Mouse (Mus musculus): ENCODE results near the gene Gdf11. TPM values are rescaled to one million over a fixed set of nuclear protein-coding genes. Genes with fewer than 3 reads are reported as not detected.

Gene Gdf11
- total RNA-seq, 2 experiments from 2014 or later, result not detected

DNA sequence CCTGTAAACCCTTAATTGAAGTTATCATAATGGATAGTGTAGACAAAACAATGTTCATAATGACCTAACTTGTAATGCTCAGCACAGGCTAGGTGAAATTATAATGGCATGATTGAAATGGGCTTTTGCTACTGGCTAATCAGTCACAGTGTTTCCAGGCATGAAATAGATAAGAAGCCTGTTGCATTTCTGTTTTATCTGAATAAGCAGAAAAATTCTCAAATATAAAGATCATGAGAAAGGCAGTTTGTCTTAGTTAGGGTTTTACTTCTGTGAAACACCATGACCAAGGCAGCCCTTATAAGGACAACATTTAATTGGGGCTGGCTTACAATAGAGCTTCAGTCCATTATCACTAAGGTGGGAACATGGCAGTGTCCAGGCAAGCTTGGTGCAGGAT is 50.9 kb downstream of the Gdf11 start:
- no peak for ATAC-seq (replicated peaks; ENCODE audit: low FRiP score, poor library complexity, severe bottlenecking)

DNA sequence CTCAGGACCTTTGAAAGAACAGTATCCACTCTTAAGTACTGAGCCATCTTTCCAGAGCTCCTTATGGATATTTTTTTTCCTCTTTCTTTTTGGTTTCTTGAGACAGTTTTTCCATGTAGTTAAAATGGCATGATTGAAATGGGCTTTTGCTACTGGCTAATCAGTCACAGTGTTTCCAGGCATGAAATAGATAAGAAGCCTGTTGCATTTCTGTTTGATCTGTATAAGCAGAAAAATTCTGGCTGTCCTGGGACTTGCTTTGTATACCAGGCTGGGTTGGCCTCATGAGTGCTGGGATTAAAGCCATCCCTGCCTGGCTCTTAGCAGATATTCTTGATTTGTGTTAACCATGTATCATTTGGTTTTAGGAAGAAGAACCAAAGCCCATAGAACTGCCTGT is 52.1 kb downstream of the Gdf11 start:
- 0 out of 2 replicates have a peak, but pooled peaks have one; percentile 25 for ATAC-seq (replicated peaks; ENCODE audit: low FRiP score, poor library complexity, severe bottlenecking)

DNA sequence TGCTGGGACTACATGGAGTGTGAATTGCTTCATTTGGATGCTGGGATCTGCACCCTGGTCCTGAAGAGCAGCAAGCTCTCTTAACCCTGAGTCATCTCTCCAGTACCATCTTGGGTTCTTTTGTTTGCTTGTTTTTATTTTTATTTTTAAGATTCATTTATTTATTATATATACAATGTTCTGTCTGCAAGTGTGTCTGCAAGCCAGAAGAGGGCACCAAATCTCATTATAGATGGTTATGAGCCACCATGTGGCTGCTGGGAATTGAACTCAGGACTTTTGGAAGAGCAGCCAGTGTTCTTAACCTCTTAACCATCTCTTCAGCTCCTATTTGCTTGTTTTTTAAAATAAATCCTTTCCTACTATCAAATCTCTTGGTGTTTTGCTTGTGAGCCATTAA is 54.1 kb downstream of the Gdf11 start:
- no peak for ATAC-seq (replicated peaks; ENCODE audit: low FRiP score, poor library complexity, severe bottlenecking)

Other genes with a start within 250 kb of the Gdf11 start
- not detected in 2 replicates for gene Ikzf4, start 245.7 kb downstream of the Gdf11 start, total RNA-seq (2015; ENCODE audit: low replicate concordance)
- gene Ikzf4, start 245.7 kb downstream of the Gdf11 start, total RNA-seq (2017; ENCODE audit: low replicate concordance), result 0.09 TPM in 1 of 2 replicates, not detected in the other
- 3.1 and 7.5 TPM in 2 replicates for gene Suox, start 217.6 kb downstream of the Gdf11 start, total RNA-seq (2015; ENCODE audit: low replicate concordance)
- gene Suox, start 217.6 kb downstream of the Gdf11 start, total RNA-seq (2017; ENCODE audit: low replicate concordance), result 8.4 and 11.3 TPM in 2 replicates
- 26.9 and 42.2 TPM in 2 replicates for gene Rab5b, start 195.5 kb downstream of the Gdf11 start, total RNA-seq (2015; ENCODE audit: low replicate concordance)
- gene Rab5b, start 195.5 kb downstream of the Gdf11 start, total RNA-seq (2017; ENCODE audit: low replicate concordance), result 64.8 and 71.7 TPM in 2 replicates
- not detected in 2 replicates for gene Pmel, start 187.5 kb downstream of the Gdf11 start, total RNA-seq (2015; ENCODE audit: low replicate concordance)
- not detected in 2 replicates for gene Pmel, start 187.5 kb downstream of the Gdf11 start, total RNA-seq (2017; ENCODE audit: low replicate concordance)
- gene Cdk2, start 186.7 kb downstream of the Gdf11 start, total RNA-seq (2015; ENCODE audit: low replicate concordance), result 29.8 and 37.2 TPM in 2 replicates
- gene Cdk2, start 186.7 kb downstream of the Gdf11 start, total RNA-seq (2017; ENCODE audit: low replicate concordance), result 21.0 and 34.3 TPM in 2 replicates
- 8.2 and 13.4 TPM in 2 replicates for gene Dgka, start 146.9 kb downstream of the Gdf11 start, total RNA-seq (2015; ENCODE audit: low replicate concordance)
- gene Dgka, start 146.9 kb downstream of the Gdf11 start, total RNA-seq (2017; ENCODE audit: low replicate concordance), result 2.9 and 4.7 TPM in 2 replicates
- 2.5 and 17.5 TPM in 2 replicates for gene Pym1, start 143.8 kb downstream of the Gdf11 start, total RNA-seq (2015; ENCODE audit: low replicate concordance)
- gene Pym1, start 143.8 kb downstream of the Gdf11 start, total RNA-seq (2017; ENCODE audit: low replicate concordance), result 9.1 and 12.4 TPM in 2 replicates
- gene Mmp19, start 100.8 kb downstream of the Gdf11 start, total RNA-seq (2015; ENCODE audit: low replicate concordance), result 0.38 TPM in 1 of 2 replicates, not detected in the other
- 0.85 and 1.5 TPM in 2 replicates for gene Mmp19, start 100.8 kb downstream of the Gdf11 start, total RNA-seq (2017; ENCODE audit: low replicate concordance)
- gene Dnajc14, start 87.7 kb downstream of the Gdf11 start, total RNA-seq (2015; ENCODE audit: low replicate concordance), result 16.5 and 17.6 TPM in 2 replicates
- 9.5 and 9.6 TPM in 2 replicates for gene Dnajc14, start 87.7 kb downstream of the Gdf11 start, total RNA-seq (2017; ENCODE audit: low replicate concordance)
- 0.19 and 1.7 TPM in 2 replicates for gene Tmem198b, start 87.3 kb downstream of the Gdf11 start, total RNA-seq (2015; ENCODE audit: low replicate concordance)
- 0.42 and 3.7 TPM in 2 replicates for gene Tmem198b, start 87.3 kb downstream of the Gdf11 start, total RNA-seq (2017; ENCODE audit: low replicate concordance)
- 74.4 and 106 TPM in 2 replicates for gene Sarnp, start 74.4 kb downstream of the Gdf11 start, total RNA-seq (2015; ENCODE audit: low replicate concordance)
- gene Sarnp, start 74.4 kb downstream of the Gdf11 start, total RNA-seq (2017; ENCODE audit: low replicate concordance), result 93.5 and 113 TPM in 2 replicates
- gene Ormdl2, start 70.1 kb downstream of the Gdf11 start, total RNA-seq (2015; ENCODE audit: low replicate concordance), result 5.4 and 18.8 TPM in 2 replicates
- 13.0 and 28.2 TPM in 2 replicates for gene Ormdl2, start 70.1 kb downstream of the Gdf11 start, total RNA-seq (2017; ENCODE audit: low replicate concordance)
- 90.9 and 115 TPM in 2 replicates for gene Cd63, start 9.3 kb upstream of the Gdf11 start, total RNA-seq (2015; ENCODE audit: low replicate concordance)
- gene Cd63, start 9.3 kb upstream of the Gdf11 start, total RNA-seq (2017; ENCODE audit: low replicate concordance), result 27.2 and 35.5 TPM in 2 replicates
- 5.0 TPM in 1 of 2 replicates, not detected in the other for gene Rdh5, start 31.2 kb upstream of the Gdf11 start, total RNA-seq (2015; ENCODE audit: low replicate concordance)
- 1.1 TPM in 1 of 2 replicates, not detected in the other for gene Rdh5, start 31.2 kb upstream of the Gdf11 start, total RNA-seq (2017; ENCODE audit: low replicate concordance)
- gene Bloc1s1, start 32.3 kb upstream of the Gdf11 start, total RNA-seq (2015; ENCODE audit: low replicate concordance), result 25.4 and 37.0 TPM in 2 replicates
- gene Bloc1s1, start 32.3 kb upstream of the Gdf11 start, total RNA-seq (2017; ENCODE audit: low replicate concordance), result 22.7 and 24.7 TPM in 2 replicates
- not detected in 2 replicates for gene Itga7, start 42.1 kb upstream of the Gdf11 start, total RNA-seq (2015; ENCODE audit: low replicate concordance)
- gene Itga7, start 42.1 kb upstream of the Gdf11 start, total RNA-seq (2017; ENCODE audit: low replicate concordance), result not detected in 2 replicates
- gene Mettl7b, start 69.3 kb upstream of the Gdf11 start, total RNA-seq (2015; ENCODE audit: low replicate concordance), result not detected in 2 replicates
- gene Mettl7b, start 69.3 kb upstream of the Gdf11 start, total RNA-seq (2017; ENCODE audit: low replicate concordance), result not detected in 2 replicates
- not detected in 2 replicates for gene Olfr9, start 97.7 kb upstream of the Gdf11 start, total RNA-seq (2015; ENCODE audit: low replicate concordance)
- gene Olfr9, start 97.7 kb upstream of the Gdf11 start, total RNA-seq (2017; ENCODE audit: low replicate concordance), result not detected in 2 replicates
- not detected in 2 replicates for gene Olfr763, start 119.1 kb upstream of the Gdf11 start, total RNA-seq (2015; ENCODE audit: low replicate concordance)
- not detected in 2 replicates for gene Olfr763, start 119.1 kb upstream of the Gdf11 start, total RNA-seq (2017; ENCODE audit: low replicate concordance)
- gene Olfr764-ps1, start 148.2 kb upstream of the Gdf11 start, total RNA-seq (2015; ENCODE audit: low replicate concordance), result not detected in 2 replicates
- not detected in 2 replicates for gene Olfr764-ps1, start 148.2 kb upstream of the Gdf11 start, total RNA-seq (2017; ENCODE audit: low replicate concordance)
- not detected in 2 replicates for gene Olfr765, start 158.3 kb upstream of the Gdf11 start, total RNA-seq (2015; ENCODE audit: low replicate concordance)
- not detected in 2 replicates for gene Olfr765, start 158.3 kb upstream of the Gdf11 start, total RNA-seq (2017; ENCODE audit: low replicate concordance)
- not detected in 2 replicates for gene Olfr766-ps1, start 177.3 kb upstream of the Gdf11 start, total RNA-seq (2015; ENCODE audit: low replicate concordance)
- gene Olfr766-ps1, start 177.3 kb upstream of the Gdf11 start, total RNA-seq (2017; ENCODE audit: low replicate concordance), result not detected in 2 replicates
- gene Olfr767, start 191.2 kb upstream of the Gdf11 start, total RNA-seq (2015; ENCODE audit: low replicate concordance), result not detected in 2 replicates
- not detected in 2 replicates for gene Olfr767, start 191.2 kb upstream of the Gdf11 start, total RNA-seq (2017; ENCODE audit: low replicate concordance)
- gene Olfr768, start 207.7 kb upstream of the Gdf11 start, total RNA-seq (2015; ENCODE audit: low replicate concordance), result not detected in 2 replicates
- not detected in 2 replicates for gene Olfr768, start 207.7 kb upstream of the Gdf11 start, total RNA-seq (2017; ENCODE audit: low replicate concordance)
- not detected in 2 replicates for gene Olfr769, start 226.1 kb upstream of the Gdf11 start, total RNA-seq (2015; ENCODE audit: low replicate concordance)
- gene Olfr769, start 226.1 kb upstream of the Gdf11 start, total RNA-seq (2017; ENCODE audit: low replicate concordance), result not detected in 2 replicates
- gene Olfr770, start 247.3 kb upstream of the Gdf11 start, total RNA-seq (2015; ENCODE audit: low replicate concordance), result not detected in 2 replicates
- gene Olfr770, start 247.3 kb upstream of the Gdf11 start, total RNA-seq (2017; ENCODE audit: low replicate concordance), result not detected in 2 replicates

All from erythroblast, adult 5-6 weeks (primary cell).